Comparison of ENCODE assay signal across 8 mouse cellular contexts in the genomic region with DNA sequence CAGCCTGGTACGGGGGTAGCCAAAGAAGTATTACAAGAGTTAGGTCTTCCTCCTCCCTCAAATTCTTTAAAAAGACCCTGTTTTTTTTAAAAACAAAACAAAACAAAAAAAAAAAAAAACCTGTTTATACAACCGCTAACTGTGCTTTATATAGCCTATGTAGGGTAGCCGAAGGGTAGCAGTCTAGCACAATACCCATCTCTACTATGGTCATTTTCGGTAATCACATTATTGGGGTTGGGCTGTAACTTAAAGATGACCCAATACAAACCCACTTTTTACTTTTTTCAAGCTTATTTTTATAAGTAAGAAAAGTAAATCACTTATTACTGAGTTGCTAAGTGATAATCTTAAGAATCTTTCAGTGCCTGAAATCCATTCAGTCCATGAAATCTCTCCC. TPM values are rescaled to one million over a fixed set of nuclear protein-coding genes. Genes with fewer than 3 reads are reported as not detected.
DNase-seq lines count a peak whose midpoint lies in the region; ATAC-seq and TF ChIP-seq lines count a peak whose summit lies in the region.

No protein-coding gene starts in this region.

- no peaks in the 10 kb centered on the region for H3K36me3 ChIP-seq in heart, embryonic 14.5 days (ENCODE audit: control insufficient read depth, insufficient read depth, low read length)
- H3K36me3 ChIP-seq in E14TG2a.4 (ENCODE audit: insufficient read depth, low read length), result peaks cover 6% of the 10 kb centered on the region
- no peaks in the 10 kb centered on the region for H3K36me3 ChIP-seq in hindbrain, embryonic 14.5 days (replicated peaks; ENCODE audit: control insufficient read depth, insufficient read depth)
- 0 out of 2 replicates have a peak, but pooled peaks cover 4% of the 10 kb centered on the region for H3K36me3 ChIP-seq in midbrain, embryonic 12.5 days

- intact Hi-C loops in gastrocnemius, postnatal 14 days (cut with DNase I; ENCODE audit: low total_unique reads), result no loop called here

- H3K9ac ChIP-seq in heart, embryonic 14.5 days (ENCODE audit: low read length), result peak overlapping the region; percentile 85
- peak overlapping the region; percentile 85 for H3K9ac ChIP-seq in hindbrain, embryonic 14.5 days
- peak overlapping the region; percentile 88; the same call in 1 of the 2 replicates for H3K9ac ChIP-seq in midbrain, embryonic 12.5 days (replicated peaks)

- H3K27ac ChIP-seq in heart, embryonic 14.5 days (replicated peaks in 1 of 2; ENCODE audit: control insufficient read depth in 1 of 2, insufficient read depth in 1 of 2, low read depth in 2 of 2, low read length in 2 of 2), result no peak overlapping the region
- H3K27ac ChIP-seq in hindbrain, embryonic 14.5 days, result no peak overlapping the region
- H3K27ac ChIP-seq in midbrain, embryonic 12.5 days (replicated peaks), result no peak overlapping the region

- no peak for DNase-seq in heart, adult 9 months (ENCODE audit: low spot score in 2 of 2)
- DNase-seq in hindbrain, embryonic 14.5 days (ENCODE audit: low spot score), result no peak
- DNase-seq in natural killer cell, adult 2 months (ENCODE audit: low spot score in 2 of 2), result no peak
- no peak for DNase-seq in gastrocnemius, postnatal 14 days

- peak overlapping the region; percentile 84 for H3K4me2 ChIP-seq in heart, embryonic 14.5 days (ENCODE audit: low read length)
- peak overlapping the region; percentile 61 for H3K4me2 ChIP-seq in hindbrain, embryonic 14.5 days (replicated peaks)
- H3K4me2 ChIP-seq in midbrain, embryonic 12.5 days (replicated peaks), result peak overlapping the region; percentile 63

- peak overlapping the region in 1 of 2 experiments; percentile 84; a peak in 2 of 4 replicates for H3K4me3 ChIP-seq in heart, embryonic 14.5 days (ENCODE audit: control insufficient read depth in 1 of 2, insufficient read depth in 1 of 2, low read depth in 1 of 2, low read length in 2 of 2)
- H3K4me3 ChIP-seq in E14TG2a.4 (replicated peaks; ENCODE audit: low read length), result peak overlapping the region; percentile 89
- peak overlapping the region; percentile 63 for H3K4me3 ChIP-seq in hindbrain, embryonic 14.5 days (replicated peaks; ENCODE audit: low read length)
- peak overlapping the region; percentile 73 for H3K4me3 ChIP-seq in midbrain, embryonic 12.5 days

- ATAC-seq in heart, embryonic 14.5 days (ENCODE audit: insufficient number of reproducible peaks, insufficient read depth, low FRiP score, low read depth), result no peak
- ATAC-seq in hindbrain, embryonic 14.5 days (ENCODE audit: low FRiP score), result no peak
- no peak for ATAC-seq in midbrain, embryonic 12.5 days (ENCODE audit: low FRiP score, low read depth)
- no peak for ATAC-seq in frontal cortex, adult (ENCODE audit: low TSS enrichment)

- no peak for TF ChIP-seq CTCF in E14TG2a.4 (conservative IDR thresholded peaks at IDR 0.05; ENCODE audit: low read length)

- peaks cover 0 to 9% of the 10 kb centered on the region in 2 experiments; a peak in 2 of 4 replicates for H3K4me1 ChIP-seq in heart, embryonic 14.5 days (ENCODE audit: control insufficient read depth in 2 of 2, insufficient read depth in 2 of 2, low read length in 2 of 2)
- peaks cover 11% of the 10 kb centered on the region for H3K4me1 ChIP-seq in E14TG2a.4 (replicated peaks; ENCODE audit: low read depth, low read length)
- 0 out of 2 replicates have a peak, but pooled peaks cover 3% of the 10 kb centered on the region for H3K4me1 ChIP-seq in hindbrain, embryonic 14.5 days (replicated peaks; ENCODE audit: control insufficient read depth, insufficient read depth, low read length)
- H3K4me1 ChIP-seq in midbrain, embryonic 12.5 days, result peaks cover 10% of the 10 kb centered on the region; the same call in 1 of the 2 replicates

- 51% methylated on average over 4 of the region's 4 CpGs for WGBS in heart, embryonic 14.5 days
- WGBS in hindbrain, embryonic 14.5 days, result 50% methylated on average over 4 of the region's 4 CpGs
- 53% methylated on average over 4 of the region's 4 CpGs for WGBS in midbrain, embryonic 12.5 days

- H3K27me3 ChIP-seq in heart, embryonic 14.5 days (ENCODE audit: control insufficient read depth, insufficient read depth, low read length), result no peaks in the 10 kb centered on the region
- no peaks in the 10 kb centered on the region for H3K27me3 ChIP-seq in E14TG2a.4 (ENCODE audit: insufficient read depth, low read length)
- no peaks in the 10 kb centered on the region for H3K27me3 ChIP-seq in hindbrain, embryonic 14.5 days (ENCODE audit: control insufficient read depth, insufficient read depth, low read length)
- H3K27me3 ChIP-seq in midbrain, embryonic 12.5 days, result no peaks in the 10 kb centered on the region

- H3K9me3 ChIP-seq in heart, embryonic 14.5 days (ENCODE audit: control insufficient read depth, low read length), result no peaks in the 10 kb centered on the region
- H3K9me3 ChIP-seq in E14TG2a.4 (ENCODE audit: low read length), result no peaks in the 10 kb centered on the region
- no peaks in the 10 kb centered on the region for H3K9me3 ChIP-seq in hindbrain, embryonic 14.5 days (ENCODE audit: control insufficient read depth, low read length)
- no peaks in the 10 kb centered on the region for H3K9me3 ChIP-seq in midbrain, embryonic 12.5 days

RNA-seq across cellular contexts. Expression of a gene that starts 0.7 kb away (rescaled TPM):
- 6.9 and 11.8 TPM in 2 replicates for polyA plus RNA-seq in heart, embryonic 14.5 days (2014; fragmentation: Nextera tagmentation; extraction: Ambion mirVana)
- 10.7 and 14.4 TPM in 2 replicates for polyA plus RNA-seq in hindbrain, embryonic 14.5 days (2014; fragmentation: Nextera tagmentation; extraction: Ambion mirVana)
- 22.2 and 24.2 TPM in 2 replicates for polyA plus RNA-seq in midbrain, embryonic 12.5 days (2016; fragmentation: Nextera tagmentation; extraction: Ambion mirVana)
- total RNA-seq in gastrocnemius, postnatal 14 days (2021), result 1 to 10 TPM; 2.5 to 2.7 TPM
